Mouse (Mus musculus) lung, postnatal 0 days (tissue): Measurements from ENCODE around the gene Duxbl3. TPM values are rescaled to one million over a fixed set of nuclear protein-coding genes. Genes with fewer than 3 reads are reported as not detected.

Experiments
- ATAC-seq: fragments of 200-750 bp; cut with Nextera tagmentation; 2 replicates; pipeline ENCODE4 v1.8.0; 2017; ENCODE audit warnings: moderate library complexity
- DNase-seq: peaks from one replicate; pipeline ENCODE4 v3.0.0-alpha.2; 2016; ENCODE audit warnings: low spot score
- H3K27ac ChIP-seq: fragments of 300-500 bp; sonication (generic); 2 replicates; pipeline ENCODE4 v1.5.1; 2014; ENCODE audit warnings: antibody characterized with exemption, mild to moderate bottlenecking, low read length, mixed read lengths
- H3K27me3 ChIP-seq: fragments of 300-500 bp; sonication (generic); replicated peaks from 2 replicates; pipeline ENCODE4 v1.6.1; 2014; ENCODE audit warnings: low read length, mixed read lengths; ENCODE audit not compliant: insufficient read depth
- H3K36me3 ChIP-seq: fragments of 300-500 bp; sonication (generic); 2 replicates; pipeline ENCODE4 v1.6.1; 2014; ENCODE audit warnings: low read length, mixed read lengths; ENCODE audit not compliant: insufficient read depth
- H3K4me1 ChIP-seq: fragments of 300-500 bp; sonication (generic); 2 replicates; pipeline ENCODE4 v1.6.1; 2014; ENCODE audit warnings: antibody characterized with exemption, low read depth, low read length, mixed read lengths; ENCODE audit not compliant: insufficient read depth
- H3K4me2 ChIP-seq: fragments of 300-500 bp; sonication (generic); replicated peaks from 2 replicates; pipeline ENCODE4 v1.6.1; 2014; ENCODE audit warnings: low read depth, mild to moderate bottlenecking, low read length, moderate library complexity, mixed read lengths
- H3K4me3 ChIP-seq: fragments of 300-500 bp; sonication (generic); 2 replicates; pipeline ENCODE4 v1.5.1; 2014; ENCODE audit warnings: low read depth, low read length
- H3K9ac ChIP-seq: fragments of 300-500 bp; sonication (generic); replicated peaks from 2 replicates; pipeline ENCODE4 v1.6.1; 2014; ENCODE audit warnings: low read depth, mild to moderate bottlenecking
- H3K9me3 ChIP-seq: fragments of 300-500 bp; sonication (generic); 2 replicates; pipeline ENCODE4 v1.6.1; 2016; ENCODE audit warnings: low read length, mixed read lengths
- CTCF ChIP-seq: IDR thresholded peaks from 2 replicates; pipeline ENCODE4 v1.5.1; 2016; ENCODE audit warnings: antibody characterized with exemption, mild to moderate bottlenecking
- EP300 ChIP-seq: IDR thresholded peaks from 2 replicates; pipeline ENCODE4 v1.6.1; 2016; ENCODE audit warnings: antibody characterized with exemption, mild to moderate bottlenecking, control low read depth
- WGBS: fragments of 180-500 bp; shearing (Covaris S2); extraction: QIAGEN DNeasy Blood & Tissue Kit; methylation state at CpG from one replicate; pipeline ENCODE4 v1.1.7; 2014; 5-methylcytosine and 5-hydroxymethylcytosine counted together
- polyA plus RNA-seq: library from polyadenylated mRNA; unstranded; fragments of >200 nt; fragmentation: Nextera tagmentation; extraction: Ambion mirVana; gene quantifications from 2 replicates; pipeline ENCODE4 v1.2.1, GENCODE M21; 2015

Duxbl3 gene
- polyA plus RNA-seq, 1 experiment from 2014 or later: 0.21 TPM

- H3K27ac ChIP-seq: no peak overlapping the region
- H3K9me3 ChIP-seq: no peaks in the 10 kb centered on the region
- no peak overlapping the region for H3K4me3 ChIP-seq
- H3K36me3 ChIP-seq: no peaks in the 10 kb centered on the region
- ATAC-seq (no peak), DNase-seq (no peak)
- no peak overlapping the region for H3K4me2 ChIP-seq
- H3K27me3 ChIP-seq: no peaks in the 10 kb centered on the region
- H3K4me1 ChIP-seq: no peaks in the 10 kb centered on the region
- TF ChIP-seq CTCF: no peak
- TF ChIP-seq EP300: no peak
- WGBS: 72% methylated on average over 4 of the region's 4 CpGs
- no peak overlapping the region for H3K9ac ChIP-seq
Observed at GRCm38 (mm10) chr14:26297055-26297454, 39.3 kb downstream of the Duxbl3 start.

GRCm38 (mm10) chr14:26297484-26297883 is 39.7 kb downstream of the Duxbl3 start:
- Histone ChIP-seq H3K9ac (no peak overlapping the region), H3K36me3 (no peaks in the 10 kb centered on the region), H3K9me3 (no peaks in the 10 kb centered on the region), H3K4me3 (no peak overlapping the region), H3K4me2 (no peak overlapping the region), H3K27ac (no peak overlapping the region), H3K4me1 (no peaks in the 10 kb centered on the region), H3K27me3 (no peaks in the 10 kb centered on the region)
- 56% methylated on average over 5 of the region's 5 CpGs for whole genome bisulfite sequencing
- TF ChIP-seq EP300 (no peak), CTCF (no peak)
- ATAC-seq (no peak), DNase-seq (no peak)

- H3K4me3 ChIP-seq: no peak overlapping the region
- ATAC-seq (peak; percentile 33; the same call in 1 of the 2 replicates), DNase-seq (peak; percentile 73)
- no peak overlapping the region for H3K9ac ChIP-seq
- H3K27me3 ChIP-seq: no peaks in the 10 kb centered on the region
- no peaks in the 10 kb centered on the region for H3K9me3 ChIP-seq
- no peak overlapping the region for H3K4me2 ChIP-seq
- TF ChIP-seq EP300 (no peak), CTCF (peak; percentile 85)
- no peaks in the 10 kb centered on the region for H3K36me3 ChIP-seq
- 30% methylated on average over 2 of the region's 2 CpGs for WGBS
- no peak overlapping the region for H3K27ac ChIP-seq
- H3K4me1 ChIP-seq: no peaks in the 10 kb centered on the region
Observed at GRCm38 (mm10) chr14:26303111-26303510, 45.3 kb downstream of the Duxbl3 start.

- Histone ChIP-seq H3K36me3 (no peaks in the 10 kb centered on the region), H3K4me2 (no peak overlapping the region), H3K4me3 (no peak overlapping the region), H3K27me3 (no peaks in the 10 kb centered on the region), H3K27ac (no peak overlapping the region), H3K9me3 (no peaks in the 10 kb centered on the region), H3K9ac (no peak overlapping the region), H3K4me1 (no peaks in the 10 kb centered on the region)
- DNase-seq (peak; percentile 37), ATAC-seq (no peak)
- TF ChIP-seq EP300 (no peak), CTCF (peak; percentile 68)
- WGBS: 39% methylated on average over 2 of the region's 2 CpGs
Observed at GRCm38 (mm10) chr14:26306032-26306431, 48.3 kb downstream of the Duxbl3 start.

- Histone ChIP-seq H3K9me3 (no peaks in the 10 kb centered on the region), H3K27ac (no peak overlapping the region), H3K27me3 (no peaks in the 10 kb centered on the region), H3K4me1 (no peaks in the 10 kb centered on the region), H3K9ac (no peak overlapping the region), H3K4me3 (no peak overlapping the region), H3K4me2 (no peak overlapping the region), H3K36me3 (no peaks in the 10 kb centered on the region)
- TF ChIP-seq CTCF (no peak), EP300 (no peak)
- DNase-seq (no peak), ATAC-seq (no peak)
- 83% methylated on average over 6 of the region's 6 CpGs for WGBS
Observed at GRCm38 (mm10) chr14:26308813-26309212, 51.1 kb downstream of the Duxbl3 start.

GRCm38 (mm10) chr14:26309511-26309910 is 51.7 kb downstream of the Duxbl3 start:
- no peaks in the 10 kb centered on the region for H3K36me3 ChIP-seq
- 83% methylated on average over 1 of the region's 1 CpGs for WGBS
- no peak overlapping the region for H3K4me3 ChIP-seq
- TF ChIP-seq CTCF: no peak
- no peak for TF ChIP-seq EP300
- H3K9me3 ChIP-seq: no peaks in the 10 kb centered on the region
- H3K27ac ChIP-seq: no peak overlapping the region
- H3K9ac ChIP-seq: no peak overlapping the region
- H3K4me1 ChIP-seq: no peaks in the 10 kb centered on the region
- no peak overlapping the region for H3K4me2 ChIP-seq
- ATAC-seq (no peak), DNase-seq (no peak)
- no peaks in the 10 kb centered on the region for H3K27me3 ChIP-seq

GRCm38 (mm10) chr14:26316246-26316730 is 58.5 kb downstream of the Duxbl3 start:
- no peak overlapping the region for H3K4me3 ChIP-seq
- H3K27me3 ChIP-seq: no peaks in the 10 kb centered on the region
- ATAC-seq (no peak), DNase-seq (no peak)
- H3K9ac ChIP-seq: no peak overlapping the region
- 42% methylated on average over 3 of the region's 3 CpGs for WGBS
- TF ChIP-seq EP300 (no peak), CTCF (no peak)
- no peak overlapping the region for H3K27ac ChIP-seq
- no peak overlapping the region for H3K4me2 ChIP-seq
- H3K36me3 ChIP-seq: no peaks in the 10 kb centered on the region
- no peaks in the 10 kb centered on the region for H3K4me1 ChIP-seq
- H3K9me3 ChIP-seq: no peaks in the 10 kb centered on the region

Other genes with a start within 250 kb of the Duxbl3 start
- 177 and 227 TPM in 2 replicates for gene Gm9780, start 215.3 kb upstream of the Duxbl3 start, polyA plus RNA-seq
- 76.1 and 87.6 TPM in 2 replicates for gene Tmem254c, start 190.6 kb upstream of the Duxbl3 start, polyA plus RNA-seq
- not detected in 2 replicates for gene Cphx2, start 176.4 kb upstream of the Duxbl3 start, polyA plus RNA-seq
- gene Cphx3, start 175.7 kb upstream of the Duxbl3 start, polyA plus RNA-seq: not detected in 2 replicates
- gene Duxbl2, start 139.6 kb upstream of the Duxbl3 start, polyA plus RNA-seq: 1.3 and 1.9 TPM in 2 replicates
- gene Plac9b, start 75.5 kb upstream of the Duxbl3 start, polyA plus RNA-seq: 220 and 235 TPM in 2 replicates
- gene Tmem254b, start 50.9 kb upstream of the Duxbl3 start, polyA plus RNA-seq: 40.4 and 42.0 TPM in 2 replicates